Mouse (Mus musculus): ENCODE data around the gene Afm. TPM values are rescaled to one million over a fixed set of nuclear protein-coding genes. Genes with fewer than 3 reads are reported as not detected.

Gene Afm
- polyA plus RNA-seq (2015; fragmentation: Nextera tagmentation; extraction: Ambion mirVana): 0.09 TPM in 1 of 2 replicates, not detected in the other

GRCm38 (mm10) chr5:90518356-90519100 is at the start of gene Afm:
TSS of gene Afm (plus strand) at chr5:90518932.
- Histone ChIP-seq H3K4me1 (no peaks in the 10 kb centered on the region), H3K9ac (no peak within 1 kb of the TSS), H3K27me3 (no peaks in the 10 kb centered on the region), H3K4me2 (no peak within 1 kb of the TSS), H3K27ac (no peak within 1 kb of the TSS), H3K9me3 (no peaks in the 10 kb centered on the region), H3K36me3 (no peaks in the 10 kb centered on the region), H3K4me3 (no peak within 1 kb of the TSS)
- WGBS: 76% methylated on average over 6 of the region's 6 CpGs
- no peak for ATAC-seq (ENCODE audit: insufficient number of reproducible peaks, low FRiP score, low TSS enrichment, low read depth)

GRCm38 (mm10) chr5:90470836-90471235 is 47.9 kb upstream of the Afm start:
- whole genome bisulfite sequencing: 83% methylated on average over 3 of the region's 3 CpGs
- H3K9me3 ChIP-seq: no peaks in the 10 kb centered on the region
- H3K36me3 ChIP-seq: no peaks in the 10 kb centered on the region
- H3K9ac ChIP-seq: no peak overlapping the region
- H3K4me2 ChIP-seq: no peak overlapping the region
- ATAC-seq (ENCODE audit: insufficient number of reproducible peaks, low FRiP score, low TSS enrichment, low read depth): no peak
- H3K4me1 ChIP-seq: no peaks in the 10 kb centered on the region
- H3K27ac ChIP-seq: no peak overlapping the region
- no peak overlapping the region for H3K4me3 ChIP-seq
- no peaks in the 10 kb centered on the region for H3K27me3 ChIP-seq

DNA sequence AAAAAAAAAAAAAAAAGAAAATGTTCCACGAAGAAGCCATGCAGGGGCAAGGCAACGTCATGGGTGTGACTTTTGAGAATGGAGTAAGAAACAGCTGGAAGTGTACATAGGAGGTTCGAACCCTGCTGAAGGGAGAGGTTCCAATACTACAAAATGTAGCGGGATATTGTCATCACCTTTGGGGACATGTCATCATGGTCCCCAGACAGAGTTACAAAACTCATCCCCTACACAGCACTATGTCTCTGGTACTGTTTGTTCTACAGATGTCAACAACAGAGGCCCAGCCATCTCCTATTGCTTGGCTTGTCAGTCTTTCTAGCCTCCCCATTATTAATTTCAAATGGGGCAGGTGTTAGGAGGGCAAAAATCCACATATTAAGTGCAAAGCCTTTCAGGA is 44.8 kb upstream of the Afm start:
- WGBS: 86% methylated on average over 4 of the region's 4 CpGs
- H3K27ac ChIP-seq: no peak overlapping the region

DNA sequence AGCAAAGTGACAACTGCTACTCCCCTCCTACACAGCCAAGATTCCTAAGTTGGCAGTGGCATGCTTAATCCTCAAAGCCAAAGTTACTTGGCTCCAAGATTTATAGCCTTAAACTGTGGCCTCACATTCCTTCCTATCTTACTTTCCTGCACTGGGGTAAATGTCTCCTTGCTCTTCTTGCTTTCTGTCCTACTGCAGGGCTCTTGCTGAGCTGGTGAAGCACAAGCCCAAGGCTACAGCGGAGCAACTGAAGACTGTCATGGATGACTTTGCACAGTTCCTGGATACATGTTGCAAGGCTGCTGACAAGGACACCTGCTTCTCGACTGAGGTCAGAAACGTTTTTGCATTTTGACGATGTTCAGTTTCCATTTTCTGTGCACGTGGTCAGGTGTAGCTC is 44.4 kb upstream of the Afm start:
- Histone ChIP-seq H3K27me3 (no peaks in the 10 kb centered on the region), H3K36me3 (no peaks in the 10 kb centered on the region), H3K27ac (no peak overlapping the region), H3K4me1 (no peaks in the 10 kb centered on the region), H3K9ac (no peak overlapping the region), H3K4me2 (no peak overlapping the region), H3K4me3 (no peak overlapping the region), H3K9me3 (no peaks in the 10 kb centered on the region)
- WGBS: 69% methylated on average over 5 of the region's 5 CpGs
- no peak for ATAC-seq (ENCODE audit: insufficient number of reproducible peaks, low FRiP score, low TSS enrichment, low read depth)

More for the DNA sequence above, 44.8 kb upstream of the Afm start:
- Histone ChIP-seq H3K9ac (no peak overlapping the region), H3K4me1 (no peaks in the 10 kb centered on the region), H3K9me3 (no peaks in the 10 kb centered on the region), H3K4me2 (no peak overlapping the region), H3K27me3 (no peaks in the 10 kb centered on the region), H3K4me3 (no peak overlapping the region), H3K36me3 (no peaks in the 10 kb centered on the region)
- ATAC-seq (ENCODE audit: insufficient number of reproducible peaks, low FRiP score, low TSS enrichment, low read depth): no peak

DNA sequence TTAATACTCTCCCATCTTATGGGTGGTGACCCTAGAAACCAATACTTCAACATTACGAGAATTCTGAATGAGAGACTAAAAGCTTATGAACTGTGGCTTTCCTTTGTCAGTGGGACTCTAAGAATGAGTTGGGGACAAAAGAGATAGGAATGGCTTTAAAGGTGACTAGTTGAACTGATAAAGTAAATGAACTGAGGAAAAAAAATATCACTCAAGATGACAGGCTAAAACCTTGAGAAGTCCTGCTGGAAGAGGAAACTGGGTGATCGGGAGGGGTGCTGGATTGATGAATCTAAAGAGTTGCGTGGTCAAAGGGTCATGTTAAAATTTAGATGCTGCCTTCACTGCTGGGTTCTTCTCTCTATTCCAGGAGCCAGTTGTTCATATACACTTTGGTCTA is 42.0 kb upstream of the Afm start:
- 84% methylated on average over 3 of the region's 3 CpGs for WGBS
- Histone ChIP-seq H3K27me3 (no peaks in the 10 kb centered on the region), H3K27ac (no peak overlapping the region), H3K9me3 (no peaks in the 10 kb centered on the region), H3K36me3 (no peaks in the 10 kb centered on the region), H3K9ac (no peak overlapping the region), H3K4me3 (no peak overlapping the region), H3K4me2 (no peak overlapping the region), H3K4me1 (no peaks in the 10 kb centered on the region)
- ATAC-seq (ENCODE audit: insufficient number of reproducible peaks, low FRiP score, low TSS enrichment, low read depth): no peak

DNA sequence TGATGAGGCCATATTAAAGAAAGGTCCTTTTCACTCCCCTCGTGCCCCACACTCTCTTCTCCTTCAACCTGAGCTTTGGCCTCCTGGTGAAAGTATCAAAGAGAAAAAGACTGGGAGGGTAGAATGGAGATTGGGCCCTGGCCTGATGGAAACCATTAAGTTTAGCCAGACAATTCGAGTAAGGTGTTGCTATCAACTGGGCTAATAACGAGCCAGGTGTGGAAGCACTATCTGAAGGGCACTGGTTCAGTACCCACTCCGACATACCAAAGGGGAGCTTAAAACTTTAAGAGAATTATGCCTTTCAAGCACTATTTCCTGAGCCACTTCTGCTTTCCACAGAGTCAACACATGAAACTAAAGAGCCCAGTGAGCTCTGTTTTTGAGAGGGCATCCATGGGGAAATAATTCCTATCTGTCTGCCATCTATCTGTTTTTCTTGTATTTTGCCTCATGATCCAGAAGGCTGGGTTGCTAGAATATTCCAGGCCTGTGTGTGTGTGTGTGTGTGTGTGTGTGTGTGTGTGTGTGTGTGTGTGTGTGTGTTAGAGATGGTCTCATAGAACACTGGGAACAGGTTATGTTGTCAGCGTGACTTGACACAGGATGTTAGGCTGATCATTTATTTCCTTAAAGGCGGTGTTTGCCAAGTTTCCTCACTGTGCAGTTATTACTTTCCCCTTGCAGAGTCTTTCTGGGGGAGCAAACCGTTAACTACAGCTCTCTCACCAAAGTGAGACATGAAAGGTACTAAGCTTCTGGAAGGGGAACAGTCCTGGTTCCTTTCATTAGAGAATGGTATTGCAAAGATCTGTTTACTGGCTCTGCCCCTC is 41.2 kb upstream of the Afm start:
- 47% methylated on average over 7 of the region's 7 CpGs for WGBS
- ATAC-seq (ENCODE audit: insufficient number of reproducible peaks, low FRiP score, low TSS enrichment, low read depth): no peak
- Histone ChIP-seq H3K9me3 (no peaks in the 10 kb centered on the region), H3K36me3 (no peaks in the 10 kb centered on the region), H3K9ac (no peak overlapping the region), H3K27me3 (no peaks in the 10 kb centered on the region), H3K4me1 (no peaks in the 10 kb centered on the region), H3K4me2 (no peak overlapping the region), H3K27ac (no peak overlapping the region), H3K4me3 (no peak overlapping the region)

GRCm38 (mm10) chr5:90478886-90479285 is 39.8 kb upstream of the Afm start:
- Histone ChIP-seq H3K36me3 (no peaks in the 10 kb centered on the region), H3K9ac (no peak overlapping the region), H3K4me2 (no peak overlapping the region), H3K27me3 (no peaks in the 10 kb centered on the region), H3K4me1 (no peaks in the 10 kb centered on the region), H3K4me3 (no peak overlapping the region), H3K27ac (no peak overlapping the region), H3K9me3 (no peaks in the 10 kb centered on the region)
- 81% methylated on average over 1 of the region's 1 CpGs for WGBS
- no peak for ATAC-seq (ENCODE audit: insufficient number of reproducible peaks, low FRiP score, low TSS enrichment, low read depth)

DNA sequence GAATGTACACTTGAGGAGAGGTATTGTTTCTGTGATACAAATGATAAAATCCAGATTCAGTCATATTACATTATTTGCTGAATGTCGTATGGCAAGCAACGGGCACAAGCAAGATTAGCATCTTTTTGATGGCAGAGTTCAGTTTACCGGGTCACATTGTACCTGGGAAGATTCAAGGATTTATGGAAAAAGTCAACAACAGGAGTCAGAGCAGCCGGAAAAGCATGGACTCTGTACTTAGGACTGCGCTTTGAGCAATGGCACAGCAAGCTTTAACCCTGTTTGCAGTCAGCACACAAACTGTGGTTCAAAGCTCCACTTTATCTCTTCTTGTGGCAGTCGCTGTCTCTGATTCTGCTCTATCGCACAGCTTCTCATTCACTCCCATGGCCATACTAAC is 33.1 kb upstream of the Afm start:
- Histone ChIP-seq H3K4me1 (no peaks in the 10 kb centered on the region), H3K9me3 (no peaks in the 10 kb centered on the region), H3K36me3 (no peaks in the 10 kb centered on the region), H3K9ac (no peak overlapping the region), H3K27me3 (no peaks in the 10 kb centered on the region), H3K4me3 (no peak overlapping the region), H3K27ac (no peak overlapping the region), H3K4me2 (no peak overlapping the region)
- 88% methylated on average over 7 of the region's 7 CpGs for WGBS
- ATAC-seq (ENCODE audit: insufficient number of reproducible peaks, low FRiP score, low TSS enrichment, low read depth): no peak

- H3K36me3 ChIP-seq: no peaks in the 10 kb centered on the region
- no peak overlapping the region for H3K4me2 ChIP-seq
- no peak overlapping the region for H3K4me3 ChIP-seq
- H3K9ac ChIP-seq: no peak overlapping the region
- 78% methylated on average over 7 of the region's 7 CpGs for WGBS
- no peaks in the 10 kb centered on the region for H3K9me3 ChIP-seq
- H3K27ac ChIP-seq: no peak overlapping the region
- no peaks in the 10 kb centered on the region for H3K27me3 ChIP-seq
- no peaks in the 10 kb centered on the region for H3K4me1 ChIP-seq
- ATAC-seq (ENCODE audit: insufficient number of reproducible peaks, low FRiP score, low TSS enrichment, low read depth): no peak
Measured at GRCm38 (mm10) chr5:90488323-90488722, 30.4 kb upstream of the Afm start.

- Histone ChIP-seq H3K36me3 (no peaks in the 10 kb centered on the region), H3K27me3 (no peaks in the 10 kb centered on the region), H3K9ac (no peak within 1 kb of the TSS), H3K4me2 (no peak within 1 kb of the TSS), H3K4me3 (no peak within 1 kb of the TSS), H3K9me3 (no peaks in the 10 kb centered on the region), H3K4me1 (no peaks in the 10 kb centered on the region), H3K27ac (no peak within 1 kb of the TSS)
- WGBS: 80% methylated on average over 7 of the region's 7 CpGs
- no peak for ATAC-seq (ENCODE audit: insufficient number of reproducible peaks, low FRiP score, low TSS enrichment, low read depth)
Measured at GRCm38 (mm10) chr5:90490518-90490917, 28.2 kb upstream of the Afm start, which contains the start of gene Afp. TSS of gene Afp (plus strand) at chr5:90490737.

DNA sequence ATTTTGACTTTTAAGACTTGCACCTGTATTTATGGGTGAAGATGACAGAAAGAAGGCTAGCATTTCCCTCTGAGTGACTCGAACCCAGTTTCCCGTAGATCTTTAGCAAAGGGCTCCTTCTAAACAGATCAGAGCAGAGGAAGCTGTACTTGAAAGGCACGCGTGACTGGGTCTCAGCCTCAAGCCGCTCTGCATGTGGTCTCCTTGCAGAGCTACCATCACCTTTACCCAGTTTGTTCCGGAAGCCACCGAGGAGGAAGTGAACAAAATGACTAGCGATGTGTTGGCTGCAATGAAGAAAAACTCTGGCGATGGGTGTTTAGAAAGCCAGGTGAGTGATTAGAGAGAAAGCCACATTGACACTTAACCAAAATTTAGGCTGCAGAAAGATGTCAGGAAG is 26.3 kb upstream of the Afm start:
- Histone ChIP-seq H3K4me1 (no peaks in the 10 kb centered on the region), H3K27me3 (no peaks in the 10 kb centered on the region), H3K9ac (no peak overlapping the region), H3K27ac (no peak overlapping the region), H3K36me3 (no peaks in the 10 kb centered on the region), H3K9me3 (no peaks in the 10 kb centered on the region), H3K4me3 (no peak overlapping the region), H3K4me2 (no peak overlapping the region)
- WGBS: 79% methylated on average over 9 of the region's 9 CpGs
- no peak for ATAC-seq (ENCODE audit: insufficient number of reproducible peaks, low FRiP score, low TSS enrichment, low read depth)

DNA sequence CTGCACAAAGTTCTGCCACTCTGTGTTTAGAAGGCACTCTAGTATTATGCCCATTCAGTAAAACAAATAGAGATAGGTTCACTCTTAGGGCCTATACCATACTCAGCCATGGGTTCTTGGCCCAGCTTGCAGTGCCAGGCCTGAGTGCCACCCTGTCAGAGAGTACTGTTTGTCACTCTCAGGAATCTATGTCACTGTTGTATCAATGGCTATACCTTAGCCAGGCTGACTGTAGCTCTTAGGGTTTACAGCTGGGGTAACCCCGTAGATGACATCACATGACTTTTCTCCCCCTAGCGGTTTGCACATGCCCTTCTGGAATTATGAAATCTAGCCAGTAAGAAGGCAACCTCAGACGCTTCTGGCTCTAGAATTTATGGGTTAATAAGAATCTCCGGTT is 24.4 kb upstream of the Afm start:
- no peak overlapping the region for H3K27ac ChIP-seq
- no peak overlapping the region for H3K4me3 ChIP-seq
- no peaks in the 10 kb centered on the region for H3K9me3 ChIP-seq
- WGBS: 84% methylated on average over 4 of the region's 4 CpGs
- H3K4me2 ChIP-seq: no peak overlapping the region
- H3K27me3 ChIP-seq: no peaks in the 10 kb centered on the region
- ATAC-seq (ENCODE audit: insufficient number of reproducible peaks, low FRiP score, low TSS enrichment, low read depth): no peak
- H3K4me1 ChIP-seq: no peaks in the 10 kb centered on the region
- H3K36me3 ChIP-seq: no peaks in the 10 kb centered on the region
- H3K9ac ChIP-seq: no peak overlapping the region

Measured in limb, embryonic 15.5 days (tissue).